Mouse (Mus musculus) forebrain, embryonic 11.5 days (tissue): ENCODE data around the gene Arpc2. TPM values are rescaled to one million over a fixed set of nuclear protein-coding genes. Genes with fewer than 3 reads are reported as not detected.

Experiments used
- ATAC-seq: fragments of 200-750 bp; cut with Nextera tagmentation; replicated peaks from 2 replicates; pipeline ENCODE4 v1.8.0; 2017; ENCODE audit warnings: moderate TSS enrichment; ENCODE audit not compliant: low FRiP score
- DNase-seq: peaks from one replicate; pipeline ENCODE4 v3.0.0-alpha.2; 2017; ENCODE audit warnings: low spot score
- H3K27ac ChIP-seq: fragments of 300-500 bp; sonication (generic); 2 replicates; pipeline ENCODE4 v1.5.1; 2014; ENCODE audit warnings: low read depth, low read length
- H3K27me3 ChIP-seq: fragments of 300-500 bp; sonication (generic); 2 replicates; pipeline ENCODE4 v1.6.1; 2014; ENCODE audit warnings: mild to moderate bottlenecking, low read length, mixed read lengths; ENCODE audit not compliant: control insufficient read depth, insufficient read depth
- H3K36me3 ChIP-seq: fragments of 300-500 bp; sonication (generic); 2 replicates; pipeline ENCODE4 v1.6.1; 2014; ENCODE audit warnings: mild to moderate bottlenecking, low read length, moderate library complexity, mixed read lengths; ENCODE audit not compliant: control insufficient read depth, insufficient read depth
- H3K4me1 ChIP-seq: fragments of 300-500 bp; sonication (generic); replicated peaks from 2 replicates; pipeline ENCODE4 v1.6.1; 2014; ENCODE audit warnings: low read length, mixed read lengths; ENCODE audit not compliant: control insufficient read depth, insufficient read depth
- H3K4me2 ChIP-seq: fragments of 300-500 bp; sonication (generic); 2 replicates; pipeline ENCODE4 v1.6.1; 2014; ENCODE audit warnings: low read depth, mild to moderate bottlenecking, low read length, moderate library complexity, mixed read lengths; ENCODE audit not compliant: severe bottlenecking
- H3K4me3 ChIP-seq: fragments of 300-500 bp; sonication (generic); 2 replicates; pipeline ENCODE4 v1.5.1; 2014; ENCODE audit warnings: low read depth, low read length
- H3K9ac ChIP-seq: fragments of 300-500 bp; sonication (generic); 2 replicates; pipeline ENCODE4 v1.6.1; 2014; ENCODE audit warnings: low read length
- H3K9me3 ChIP-seq: fragments of 300-500 bp; sonication (generic); 2 replicates; pipeline ENCODE4 v1.6.1; 2016; ENCODE audit warnings: low read length, mixed read lengths; ENCODE audit not compliant: control insufficient read depth
- WGBS: fragments of 180-500 bp; shearing (Covaris S2); extraction: QIAGEN DNeasy Blood & Tissue Kit; methylation state at CpG from one replicate; pipeline ENCODE4 v1.1.7; 2014; 5-methylcytosine and 5-hydroxymethylcytosine counted together
- polyA plus RNA-seq: library from polyadenylated mRNA; unstranded; fragments of >200 nt; fragmentation: Nextera tagmentation; extraction: Ambion mirVana; gene quantifications from 2 replicates; pipeline ENCODE4 v1.2.1, GENCODE M21; 2014

The Arpc2 gene
- 303 and 310 TPM in 2 replicates for polyA plus RNA-seq

DNA sequence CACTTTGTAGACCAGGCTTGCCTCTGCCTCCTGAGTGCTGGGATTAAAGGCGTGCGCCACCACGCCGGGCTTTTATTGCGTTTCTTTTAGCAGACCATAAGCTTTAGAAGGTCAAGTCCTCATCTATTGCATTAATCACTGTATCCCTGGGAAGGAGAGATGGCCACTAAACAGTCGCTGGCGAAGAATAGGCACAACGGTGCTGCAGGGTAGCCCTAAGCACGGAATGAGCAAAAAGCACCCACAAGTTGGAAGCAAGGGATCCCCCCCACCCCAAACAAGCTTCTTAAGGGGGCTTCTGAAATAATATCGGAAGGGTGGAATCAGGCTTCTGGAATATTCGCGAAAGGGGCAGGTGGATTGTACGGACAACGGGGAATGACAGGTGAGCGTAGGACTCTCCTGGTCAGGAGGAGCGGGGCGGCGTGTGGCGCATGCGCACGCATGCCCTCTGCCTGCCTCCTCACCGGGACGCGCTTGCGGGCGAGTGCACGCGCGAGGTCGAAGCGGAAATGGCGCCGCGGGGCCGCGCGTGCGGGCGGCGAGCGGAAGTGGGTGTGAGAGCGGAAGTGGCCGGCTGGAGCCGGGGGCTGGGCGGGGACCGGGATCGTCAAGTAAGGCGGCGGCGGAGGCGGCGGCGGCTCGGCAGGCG is at the start of gene Arpc2:
Gene Arpc2 (plus strand): TSS at position 147 of the 652 bp plus-strand sequence.
- peak within 1 kb of the TSS; percentile 82 for H3K9ac ChIP-seq
- H3K9me3 ChIP-seq = no peaks in the 10 kb centered on the region
- peak within 1 kb of the TSS; percentile 79 for H3K27ac ChIP-seq
- H3K4me1 ChIP-seq = 0 out of 2 replicates have a peak, but pooled peaks cover 7% of the 10 kb centered on the region
- peak within 1 kb of the TSS; percentile 75 for H3K4me2 ChIP-seq
- H3K27me3 ChIP-seq = no peaks in the 10 kb centered on the region
- no peaks in the 10 kb centered on the region for H3K36me3 ChIP-seq
- DNase-seq = peak; percentile 98
- peak within 1 kb of the TSS; percentile 85 for H3K4me3 ChIP-seq
- WGBS = under 1% methylated on average over 55 of the region's 55 CpGs
- peak; percentile 93 for ATAC-seq

DNA sequence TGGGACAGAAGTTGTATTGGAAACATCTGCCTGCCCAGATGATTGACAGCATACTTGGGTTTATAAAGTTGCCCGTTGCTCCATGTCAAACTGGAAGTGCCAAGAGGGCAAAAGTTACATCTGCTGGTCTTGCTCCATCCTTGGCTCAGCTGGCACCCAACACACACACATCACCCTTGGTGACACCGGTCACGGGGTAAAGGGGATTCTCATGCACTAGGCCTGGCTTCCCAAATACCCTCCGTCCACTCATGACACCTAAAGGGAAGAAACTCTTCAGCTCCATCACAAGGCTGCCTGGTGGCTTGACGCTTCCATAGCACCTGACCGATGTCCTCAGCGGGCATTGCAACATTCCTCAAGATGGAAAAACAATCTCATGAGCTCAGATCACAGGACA is 45.4 kb upstream of the Arpc2 start:
- Histone ChIP-seq H3K9ac (no peak overlapping the region), H3K4me1 (no peaks in the 10 kb centered on the region), H3K27me3 (no peaks in the 10 kb centered on the region), H3K9me3 (no peaks in the 10 kb centered on the region), H3K4me3 (no peak overlapping the region), H3K27ac (no peak overlapping the region), H3K36me3 (no peaks in the 10 kb centered on the region), H3K4me2 (no peak overlapping the region)
- ATAC-seq = no peak
- no peak for DNase-seq
- 94% methylated on average over 7 of the region's 7 CpGs for WGBS

DNA sequence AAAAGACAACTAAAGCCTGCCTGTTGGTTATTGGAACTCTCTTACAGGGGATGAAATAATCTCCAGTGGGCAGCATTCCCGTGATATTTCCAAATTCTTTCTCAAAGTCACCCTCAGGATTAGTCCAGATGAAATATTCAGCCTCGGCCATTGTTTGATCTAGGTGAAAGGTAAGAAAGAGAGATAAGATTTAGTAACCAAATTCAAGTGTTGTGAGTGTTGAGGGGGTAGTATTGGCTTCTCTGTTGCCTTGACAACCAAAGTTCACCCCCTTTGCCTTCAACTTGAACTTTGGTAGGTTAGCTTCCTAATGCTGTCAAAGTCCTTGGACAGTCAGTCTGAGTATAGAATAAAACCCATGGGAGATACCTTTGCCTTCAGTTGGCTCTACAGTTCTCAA is 43.2 kb upstream of the Arpc2 start:
- 89% methylated on average over 2 of the region's 2 CpGs for WGBS
- Histone ChIP-seq H3K9me3 (no peaks in the 10 kb centered on the region), H3K27me3 (no peaks in the 10 kb centered on the region), H3K27ac (no peak overlapping the region), H3K4me1 (no peaks in the 10 kb centered on the region), H3K4me2 (no peak overlapping the region), H3K9ac (no peak overlapping the region), H3K36me3 (no peaks in the 10 kb centered on the region), H3K4me3 (no peak overlapping the region)
- ATAC-seq = no peak
- no peak for DNase-seq

DNA sequence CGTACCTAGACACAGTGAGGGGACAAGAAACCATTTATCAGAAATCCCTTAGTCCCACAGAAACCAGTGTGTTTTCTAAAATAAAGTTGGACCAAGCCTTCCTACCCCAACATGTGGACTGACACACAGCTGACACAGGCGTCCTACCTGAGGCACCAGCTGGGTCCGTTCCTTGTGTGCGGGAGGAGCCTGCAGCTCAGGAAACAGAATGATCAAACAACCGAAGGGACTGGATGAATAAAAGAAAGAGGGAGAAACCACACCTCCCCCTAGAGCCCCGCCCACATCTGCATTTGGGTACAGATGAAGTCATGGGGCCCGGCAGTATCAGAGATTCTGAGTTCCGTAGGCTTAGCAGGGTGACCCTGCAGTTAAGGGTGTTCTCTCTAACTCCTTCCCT is 41.4 kb upstream of the Arpc2 start, which contains the start of gene Cxcr1:
Gene Cxcr1 (minus strand): TSS at position 187 of the 400 bp plus-strand sequence.
- no peak within 1 kb of the TSS for H3K4me3 ChIP-seq
- no peaks in the 10 kb centered on the region for H3K4me1 ChIP-seq
- H3K9me3 ChIP-seq = no peaks in the 10 kb centered on the region
- H3K9ac ChIP-seq = no peak within 1 kb of the TSS
- no peaks in the 10 kb centered on the region for H3K36me3 ChIP-seq
- DNase-seq = no peak
- H3K27me3 ChIP-seq = no peaks in the 10 kb centered on the region
- no peak within 1 kb of the TSS for H3K27ac ChIP-seq
- WGBS = 76% methylated on average over 8 of the region's 8 CpGs
- ATAC-seq = no peak
- no peak within 1 kb of the TSS for H3K4me2 ChIP-seq

DNA sequence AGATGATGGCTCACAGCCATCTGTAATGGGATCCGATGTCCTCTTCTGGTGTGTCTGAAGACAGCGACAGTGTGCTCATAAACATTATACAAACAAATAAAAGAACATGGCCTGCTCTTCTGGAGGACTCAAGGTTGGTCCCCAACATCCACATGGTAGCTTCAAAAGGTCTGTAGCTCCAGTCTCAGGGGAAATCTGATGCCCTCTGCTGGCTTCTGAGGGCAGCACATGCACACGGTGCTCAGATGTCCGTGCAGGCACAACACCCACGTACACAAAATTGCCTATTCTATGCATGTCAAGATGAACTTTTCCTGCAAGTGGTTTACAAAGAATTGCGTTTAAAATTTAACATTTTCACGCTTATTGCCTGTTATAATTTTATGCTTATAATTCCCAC is 39.9 kb upstream of the Arpc2 start:
- no peak overlapping the region for H3K27ac ChIP-seq
- H3K4me3 ChIP-seq = no peak overlapping the region
- H3K9me3 ChIP-seq = no peaks in the 10 kb centered on the region
- WGBS = 48% methylated on average over 7 of the region's 7 CpGs
- no peak overlapping the region for H3K4me2 ChIP-seq
- no peaks in the 10 kb centered on the region for H3K4me1 ChIP-seq
- no peak for ATAC-seq
- H3K36me3 ChIP-seq = no peaks in the 10 kb centered on the region
- H3K27me3 ChIP-seq = no peaks in the 10 kb centered on the region
- DNase-seq = no peak
- no peak overlapping the region for H3K9ac ChIP-seq

DNA sequence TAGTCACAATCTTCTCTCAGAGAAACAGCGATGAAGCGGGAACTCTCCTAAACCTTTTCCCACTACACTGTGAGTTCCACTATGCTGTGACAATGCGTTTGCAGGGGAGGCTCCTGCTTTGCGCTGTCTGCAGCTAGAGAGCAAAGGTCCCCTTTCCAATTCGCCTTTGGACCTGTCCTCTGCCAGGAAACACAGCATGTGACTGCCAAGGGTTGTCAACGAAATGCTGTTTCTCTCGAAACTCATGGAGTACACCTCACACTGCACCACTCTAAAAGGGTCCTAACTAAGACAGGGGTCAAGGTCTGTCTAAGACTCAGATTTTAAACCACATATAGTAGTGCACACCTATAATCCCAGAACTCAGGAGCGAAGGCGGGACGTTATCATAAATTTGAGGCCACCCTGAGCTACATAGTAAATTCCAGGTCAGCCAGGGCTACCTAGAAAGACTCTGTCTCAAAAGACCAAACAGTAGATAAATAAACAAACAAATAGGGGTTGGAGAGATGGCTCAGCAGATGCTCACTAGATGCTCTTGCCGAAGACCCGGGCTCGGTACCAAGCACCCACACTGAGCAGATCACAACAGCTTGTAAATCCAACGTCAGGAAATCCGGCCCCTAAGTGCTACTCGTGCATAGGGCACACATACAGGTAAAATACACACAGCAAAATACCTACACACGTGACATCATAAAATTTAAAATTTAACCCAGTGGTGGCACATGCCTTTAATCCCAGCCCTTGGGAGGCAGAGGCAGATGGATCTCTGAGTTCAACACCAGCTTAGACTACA is 39.1 kb upstream of the Arpc2 start:
- Histone ChIP-seq H3K27me3 (no peaks in the 10 kb centered on the region), H3K4me1 (no peaks in the 10 kb centered on the region)
- no peak for DNase-seq

DNA sequence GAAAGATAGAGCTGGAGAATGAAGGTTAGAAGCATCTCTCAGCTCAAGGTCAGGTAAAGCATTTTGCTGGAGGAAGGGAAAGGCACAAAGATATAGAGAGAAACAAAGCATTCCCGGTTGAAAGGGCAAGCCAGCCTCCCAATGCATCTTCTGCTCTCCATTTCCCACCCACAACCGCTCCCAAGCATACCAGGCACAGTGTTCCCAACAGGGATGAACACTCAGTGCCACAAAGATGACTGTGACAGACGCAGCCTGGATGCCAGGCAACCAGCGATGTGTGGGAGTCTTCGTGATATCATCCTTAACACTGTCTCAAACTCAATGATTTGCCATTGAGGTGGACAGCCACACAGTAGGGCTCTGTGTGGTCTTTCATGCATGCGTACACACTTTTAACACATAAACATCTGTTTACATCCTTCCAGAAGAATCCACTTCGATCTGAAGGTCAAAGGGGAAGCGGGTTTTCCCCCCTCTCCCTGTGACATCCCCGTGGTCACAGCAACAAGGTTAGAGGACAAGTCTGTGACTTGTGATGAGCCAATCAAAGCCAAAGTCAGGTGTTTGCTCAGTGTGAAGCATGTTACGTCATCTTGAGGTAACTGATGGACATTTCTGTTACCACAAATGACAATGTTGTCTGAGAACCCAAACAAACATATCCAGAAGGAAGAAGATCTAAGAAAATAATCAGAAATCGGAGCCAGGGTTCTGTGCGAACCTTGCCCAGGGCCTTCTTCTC is 38.0 kb upstream of the Arpc2 start:
- no peak overlapping the region for H3K4me3 ChIP-seq
- H3K27me3 ChIP-seq = no peaks in the 10 kb centered on the region
- DNase-seq (no peak), ATAC-seq (no peak)
- 85% methylated on average over 12 of the region's 12 CpGs for WGBS
- H3K9me3 ChIP-seq = no peaks in the 10 kb centered on the region
- no peak overlapping the region for H3K9ac ChIP-seq
- H3K36me3 ChIP-seq = no peaks in the 10 kb centered on the region
- H3K27ac ChIP-seq = no peak overlapping the region
- H3K4me2 ChIP-seq = no peak overlapping the region
- H3K4me1 ChIP-seq = no peaks in the 10 kb centered on the region

More for the DNA sequence above, 39.1 kb upstream of the Arpc2 start:
- Histone ChIP-seq H3K36me3 (no peaks in the 10 kb centered on the region), H3K4me2 (no peak overlapping the region), H3K9me3 (no peaks in the 10 kb centered on the region), H3K4me3 (no peak overlapping the region), H3K9ac (no peak overlapping the region), H3K27ac (no peak overlapping the region)
- ATAC-seq = no peak
- WGBS = 84% methylated on average over 17 of the region's 17 CpGs

DNA sequence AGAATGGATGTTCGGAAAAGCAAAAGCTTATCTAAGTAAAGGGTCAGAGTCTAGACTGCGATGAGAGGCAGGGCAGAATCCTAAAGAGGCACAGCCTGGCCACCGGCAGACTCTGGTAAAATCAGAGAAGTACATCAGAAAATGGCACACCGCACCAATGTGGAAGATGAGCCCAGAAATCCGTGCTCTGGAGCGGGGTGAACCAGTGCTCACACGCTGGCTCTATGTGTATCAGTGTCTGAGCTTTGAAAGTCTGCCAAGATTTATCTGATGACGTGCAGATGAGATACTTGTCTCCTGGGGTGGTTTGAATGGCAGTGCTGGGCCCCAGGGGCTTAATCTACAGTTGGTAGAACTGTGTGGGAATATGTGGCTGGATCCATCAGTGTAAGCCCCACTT is 36.8 kb upstream of the Arpc2 start:
- Histone ChIP-seq H3K27ac (no peak overlapping the region), H3K4me2 (no peak overlapping the region), H3K9me3 (no peaks in the 10 kb centered on the region), H3K4me3 (no peak overlapping the region), H3K36me3 (no peaks in the 10 kb centered on the region), H3K9ac (no peak overlapping the region), H3K4me1 (no peaks in the 10 kb centered on the region), H3K27me3 (no peaks in the 10 kb centered on the region)
- ATAC-seq (no peak), DNase-seq (no peak)
- WGBS = 86% methylated on average over 8 of the region's 8 CpGs
